Mouse (Mus musculus) thymus, adult 2 months (tissue): Measurements from ENCODE around the gene Als2.

Experiments used
- CTCF ChIP-seq: fragments of 200-500 bp; IDR thresholded peaks from 2 replicates; pipeline ENCODE4 v1.5.1; 2012; ENCODE audit warnings: mild to moderate bottlenecking, control low read depth, low read length, moderate library complexity, borderline replicate concordance; ENCODE audit not compliant: control insufficient read depth, poor library complexity, insufficient read depth; ENCODE audit errors: extremely low read depth
- POLR2A ChIP-seq: fragments of 200-500 bp; IDR thresholded peaks from 2 replicates; pipeline ENCODE4 v1.6.1; 2012; ENCODE audit warnings: mild to moderate bottlenecking, low read length, control low read depth, moderate library complexity; ENCODE audit not compliant: control insufficient read depth, poor library complexity, insufficient read depth; ENCODE audit errors: extremely low read depth

DNA sequence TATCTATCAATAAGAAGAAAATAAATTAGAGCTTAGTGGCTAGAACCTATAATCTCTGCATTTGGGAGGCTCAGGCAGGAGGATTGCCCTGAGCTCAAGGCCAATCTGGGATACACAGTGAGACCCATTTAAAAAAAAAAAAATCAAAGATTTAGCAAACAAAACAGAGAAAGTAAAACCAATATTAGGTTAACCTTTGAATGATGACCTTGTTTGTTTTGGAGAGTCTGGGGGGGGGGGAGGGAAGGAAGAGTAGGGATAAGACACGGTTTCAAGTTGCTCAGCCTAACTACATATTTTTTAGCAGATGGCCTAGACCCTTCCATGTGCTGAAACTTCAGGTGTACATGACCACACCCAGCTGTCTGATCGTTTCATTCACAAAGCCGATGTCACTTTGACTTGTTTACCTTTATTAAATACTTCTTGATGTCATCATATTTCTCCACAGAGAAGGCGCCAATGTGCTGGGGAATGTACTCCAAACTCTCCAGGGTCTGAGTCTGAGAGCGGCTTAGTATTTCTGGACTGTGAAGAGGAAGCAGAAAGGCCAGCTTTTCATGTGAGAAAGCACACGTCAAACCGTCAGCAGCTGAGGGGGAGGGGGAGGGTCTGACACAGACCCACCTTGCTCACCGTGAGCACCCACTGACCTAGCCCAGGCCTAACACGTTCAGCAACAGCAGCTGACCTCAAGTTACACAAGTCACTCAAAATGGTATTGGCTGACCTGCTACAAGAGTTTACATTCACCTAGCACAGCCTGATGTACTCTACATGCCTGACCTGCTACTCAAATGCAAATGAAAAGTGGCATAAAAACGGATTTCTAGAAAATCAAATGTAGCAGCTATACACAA lies 62.3 kb downstream of the Als2 start:
- TF ChIP-seq CTCF (no peak), POLR2A (no peak)
